29 mouse cellular contexts compared by ENCODE assay signal in genomic region chr6:61216514-61216913, GRCm38 (mm10). TPM values are rescaled to one million over a fixed set of nuclear protein-coding genes. Genes with fewer than 3 reads are reported as not detected.
DNase-seq lines count a peak whose midpoint lies in the region; ATAC-seq lines count a peak whose summit lies in the region.
"Had no signal": no experiment of that assay in that cellular context is flagged by ENCODE, and none has a peak within 500 bp of the region (broad histone marks: within the 10 kb centered on the region; RNA-seq: fewer than 3 reads in every experiment).

No protein-coding gene starts in this region.

- no peak overlapping the region for H3K4me3 ChIP-seq in lung, embryonic 16.5 days (ENCODE audit: low read length)
- H3K4me3 ChIP-seq in limb, embryonic 13.5 days: no peak overlapping the region
- H3K4me3 ChIP-seq: forebrain, embryonic 12.5 days; hindbrain, embryonic 10.5 days; midbrain, embryonic 13.5 days had no signal

- peak overlapping the region; percentile 59; the same call in 1 of the 2 replicates for H3K27ac ChIP-seq in lung, embryonic 16.5 days (ENCODE audit: low read length)
- H3K27ac ChIP-seq in limb, embryonic 13.5 days: no peak overlapping the region
- H3K27ac ChIP-seq: forebrain, embryonic 12.5 days; hindbrain, embryonic 10.5 days; hindbrain, postnatal 0 days; kidney, postnatal 0 days; midbrain, embryonic 13.5 days; stomach, postnatal 0 days had no signal

- H3K36me3 ChIP-seq in lung, embryonic 16.5 days (ENCODE audit: control insufficient read depth, insufficient read depth, low read length): no peaks in the 10 kb centered on the region
- no peaks in the 10 kb centered on the region for H3K36me3 ChIP-seq in limb, embryonic 13.5 days
- H3K36me3 ChIP-seq: forebrain, embryonic 12.5 days; hindbrain, embryonic 10.5 days; midbrain, embryonic 13.5 days had no signal

- 25% methylated on average over 1 of the region's 1 CpGs for WGBS in lung, embryonic 16.5 days
- 8% methylated on average over 1 of the region's 1 CpGs for WGBS in limb, embryonic 13.5 days

- no peak overlapping the region for H3K4me2 ChIP-seq in lung, embryonic 16.5 days (ENCODE audit: low read depth, low read length)
- no peak overlapping the region; the same call in 1 of the 2 replicates for H3K4me2 ChIP-seq in limb, embryonic 13.5 days (replicated peaks)
- H3K4me2 ChIP-seq: forebrain, embryonic 12.5 days; liver, embryonic 11.5 days; midbrain, embryonic 13.5 days had no signal

- DNase-seq in lung, postnatal 25 days (ENCODE audit: low spot score): no peak
- peak; percentile 96 for DNase-seq in forelimb bud, embryonic 11.5 days (ENCODE audit: low read depth, low spot score)
- no peak for DNase-seq in spleen, postnatal 4 days (ENCODE audit: low spot score in 2 of 2)
- no peak for DNase-seq in ovary, postnatal 10 days (ENCODE audit: low spot score)
- DNase-seq in adipocyte (ENCODE audit: low spot score): no peak
- DNase-seq: adrenal gland, adult 2 months; adrenal gland, postnatal 36 days; cerebellum, adult 2 months; cerebellum, postnatal 14 days; forebrain, postnatal 0 days; gastrocnemius, postnatal 10 days; heart, postnatal 14 days; kidney, adult 8-10 months; kidney, postnatal 4 days; lung, postnatal 36 days; spleen, adult 18-20 months; thymus, adult 18-20 months; thymus, postnatal 36 days had no signal

- ATAC-seq in lung, embryonic 16.5 days (ENCODE audit: low read depth): no peak
- peak; percentile 83 for ATAC-seq in limb, embryonic 13.5 days (ENCODE audit: low FRiP score, low read depth)
- ATAC-seq: CD4-positive, CD25-positive, alpha-beta regulatory T cell, adult 4 months; forebrain, postnatal 0 days; hindbrain, postnatal 0 days; intestine, embryonic 16.5 days; midbrain, embryonic 13.5 days had no signal

- H3K4me1 ChIP-seq in lung, embryonic 16.5 days (replicated peaks; ENCODE audit: control insufficient read depth, insufficient read depth, low read length): peaks cover 14% of the 10 kb centered on the region
- peaks cover 23% of the 10 kb centered on the region for H3K4me1 ChIP-seq in limb, embryonic 13.5 days
- H3K4me1 ChIP-seq: forebrain, embryonic 12.5 days; hindbrain, embryonic 10.5 days had no signal

- no peak overlapping the region for H3K9ac ChIP-seq in lung, embryonic 16.5 days (ENCODE audit: low read length)
- no peak overlapping the region for H3K9ac ChIP-seq in limb, embryonic 13.5 days
- H3K9ac ChIP-seq: forebrain, embryonic 12.5 days; forebrain, postnatal 0 days; midbrain, embryonic 13.5 days had no signal

- H3K27me3 ChIP-seq in lung, embryonic 16.5 days (ENCODE audit: control insufficient read depth, insufficient read depth, low read depth, low read length): no peaks in the 10 kb centered on the region
- H3K27me3 ChIP-seq in limb, embryonic 13.5 days: no peaks in the 10 kb centered on the region
- H3K27me3 ChIP-seq: forebrain, embryonic 12.5 days; midbrain, embryonic 13.5 days had no signal

- H3K9me3 ChIP-seq in lung, embryonic 16.5 days (ENCODE audit: control insufficient read depth, low read length): no peaks in the 10 kb centered on the region
- H3K9me3 ChIP-seq in limb, embryonic 13.5 days: no peaks in the 10 kb centered on the region
- H3K9me3 ChIP-seq: forebrain, embryonic 12.5 days; hindbrain, embryonic 10.5 days; midbrain, embryonic 13.5 days had no signal

RNA-seq across cellular contexts. Expression of gene Ccser1, which starts 36.4 kb away (rescaled TPM):
- polyA plus RNA-seq in lung, embryonic 16.5 days (2015; fragmentation: Nextera tagmentation; extraction: Ambion mirVana): 6.7 and 8.1 TPM in 2 replicates
- 10.2 and 10.3 TPM in 2 replicates for polyA plus RNA-seq in limb, embryonic 13.5 days (2015; fragmentation: Nextera tagmentation; extraction: Ambion mirVana)
